Mouse (Mus musculus): Measurements from ENCODE around the gene Dscam.

Dscam gene

DNA sequence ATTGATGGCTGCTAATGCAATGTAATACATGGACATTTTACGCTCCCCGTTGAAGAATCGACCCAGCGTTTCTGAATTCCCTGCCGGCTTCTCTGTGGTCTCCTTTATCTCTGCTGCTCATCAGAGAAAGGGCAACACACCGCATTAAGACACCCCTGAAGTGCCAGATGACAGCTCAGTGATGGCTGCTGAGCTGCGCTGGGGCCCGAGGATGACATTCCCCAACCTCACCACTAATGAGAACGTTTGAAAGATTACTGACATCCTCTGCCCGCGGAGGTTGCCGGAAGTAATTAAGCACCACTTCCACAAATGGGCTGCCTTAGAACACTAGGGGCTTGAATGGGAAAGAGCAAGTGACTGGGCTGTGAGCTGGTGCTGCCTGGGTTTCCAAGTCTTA lies 409.3 kb downstream of the Dscam start:
- no peak for DNase-seq (ENCODE audit: low spot score in 2 of 2)

DNA sequence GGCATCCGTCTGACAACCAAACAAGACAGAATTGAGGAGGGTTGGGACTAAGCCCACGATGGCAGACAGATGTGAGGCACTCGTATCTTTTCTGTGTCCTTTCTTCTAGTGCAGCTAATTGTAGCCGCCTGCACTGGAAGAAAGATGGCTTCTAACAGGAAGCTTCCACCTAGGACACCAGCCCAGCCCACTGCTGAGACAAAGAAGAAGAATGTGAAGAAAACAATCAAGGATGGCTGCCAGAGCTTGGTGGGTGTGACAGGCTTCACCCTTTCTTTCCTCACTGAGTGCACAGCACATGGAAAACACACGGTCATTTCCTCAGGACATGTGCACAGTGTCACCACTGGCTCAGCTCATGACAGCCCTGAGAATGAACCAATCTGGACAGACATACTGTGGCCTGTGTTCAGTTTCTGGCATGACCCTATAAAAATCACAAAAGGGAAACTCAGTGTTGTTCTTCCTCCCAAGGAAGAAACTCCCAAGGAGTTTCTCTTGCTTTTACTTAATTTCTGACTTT lies 411.4 kb downstream of the Dscam start:
- DNase-seq (ENCODE audit: low spot score in 2 of 2), result no peak

DNA sequence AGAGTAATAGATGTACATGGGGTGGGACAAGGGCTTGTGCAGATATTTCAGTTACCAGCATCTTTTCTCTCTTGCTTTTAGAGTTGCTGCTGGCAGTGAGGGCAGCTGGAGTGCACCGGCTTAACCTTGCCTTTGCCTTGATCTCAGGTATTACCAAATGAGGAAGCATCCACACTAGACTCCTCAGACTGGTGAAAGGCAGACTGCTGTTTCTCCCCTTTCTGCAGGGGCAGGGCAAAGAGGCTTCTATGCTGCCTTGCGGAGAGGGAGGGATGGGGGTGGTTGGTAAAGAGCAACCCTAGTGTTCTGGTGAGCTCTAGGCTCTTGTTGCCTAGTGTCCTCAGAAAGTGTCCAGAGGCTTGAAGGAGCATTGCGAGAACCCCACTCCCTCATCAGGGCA lies 412.2 kb downstream of the Dscam start:
- no peak for DNase-seq (ENCODE audit: low spot score in 2 of 2)

GRCm38 (mm10) chr16:96757588-96758313 lies 412.8 kb downstream of the Dscam start:
- DNase-seq (ENCODE audit: low spot score in 2 of 2), result no peak

DNA sequence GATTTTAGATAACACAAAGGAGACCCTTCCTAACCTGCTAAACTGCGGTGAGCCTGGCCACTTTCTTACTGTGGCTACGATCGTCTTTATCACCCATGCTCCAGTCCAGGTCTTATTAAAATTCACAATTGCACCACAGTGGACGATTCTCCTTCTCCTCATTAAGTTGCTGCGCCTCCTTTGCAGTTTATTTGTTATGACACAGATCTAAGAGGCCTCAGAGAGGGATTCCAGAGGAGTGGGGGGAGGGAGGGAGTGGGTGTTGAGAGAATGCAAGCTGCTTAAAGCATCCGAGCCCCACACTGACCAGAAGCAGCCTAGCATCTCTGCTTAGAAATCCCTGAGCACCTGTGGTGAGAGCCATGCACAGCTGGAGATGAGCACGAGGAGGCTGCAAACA lies 413.6 kb downstream of the Dscam start:
- DNase-seq (ENCODE audit: low spot score in 2 of 2), result no peak

GRCm38 (mm10) chr16:96754971-96755504 lies 415.5 kb downstream of the Dscam start:
- no peak for DNase-seq (ENCODE audit: low spot score in 2 of 2)

- DNase-seq (ENCODE audit: low spot score in 2 of 2), result no peak
Observed at GRCm38 (mm10) chr16:96754381-96754780, 416.2 kb downstream of the Dscam start.

GRCm38 (mm10) chr16:96753781-96754173 lies 416.8 kb downstream of the Dscam start:
- no peak for DNase-seq (ENCODE audit: low spot score in 2 of 2)

- no peak for DNase-seq (ENCODE audit: low spot score in 2 of 2)
Observed at GRCm38 (mm10) chr16:96753164-96753780, 417.3 kb downstream of the Dscam start.

DNA sequence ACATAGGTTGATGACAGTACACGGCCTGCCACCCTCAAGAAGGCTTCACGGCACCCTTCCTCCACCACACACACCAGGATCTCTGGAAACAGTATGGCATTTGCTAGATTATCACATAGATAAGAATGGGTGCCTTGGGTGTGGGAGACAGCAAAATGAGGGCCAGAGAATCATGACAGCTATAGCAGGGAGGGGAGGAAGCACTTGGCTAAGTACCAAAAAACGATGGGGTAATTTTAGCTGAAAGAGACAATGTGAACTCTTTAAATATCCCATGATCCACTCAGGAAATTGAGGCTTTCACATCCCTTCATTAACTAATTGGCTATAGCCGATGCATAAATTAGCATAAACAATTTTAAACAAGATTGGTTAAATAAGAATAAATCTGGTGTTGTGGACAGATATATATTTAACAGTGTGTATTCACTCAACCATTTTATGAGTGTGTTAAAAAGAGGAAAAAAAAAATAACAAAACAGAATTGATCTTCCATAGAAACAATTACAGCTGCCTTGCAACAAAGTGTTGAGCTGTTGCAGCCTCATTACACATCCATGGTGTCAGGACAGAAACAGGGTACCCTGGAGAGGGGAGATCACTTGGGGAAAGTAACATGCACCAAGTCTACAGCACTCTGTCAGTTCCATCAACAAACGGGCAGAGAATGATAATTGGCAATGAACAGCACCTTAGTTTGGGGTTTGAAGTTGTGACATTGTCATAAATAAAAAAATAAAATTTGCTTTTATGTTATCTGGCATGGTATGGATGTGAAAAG lies 427.9 kb downstream of the Dscam start:
- no peak for DNase-seq (ENCODE audit: low spot score in 2 of 2)

DNA sequence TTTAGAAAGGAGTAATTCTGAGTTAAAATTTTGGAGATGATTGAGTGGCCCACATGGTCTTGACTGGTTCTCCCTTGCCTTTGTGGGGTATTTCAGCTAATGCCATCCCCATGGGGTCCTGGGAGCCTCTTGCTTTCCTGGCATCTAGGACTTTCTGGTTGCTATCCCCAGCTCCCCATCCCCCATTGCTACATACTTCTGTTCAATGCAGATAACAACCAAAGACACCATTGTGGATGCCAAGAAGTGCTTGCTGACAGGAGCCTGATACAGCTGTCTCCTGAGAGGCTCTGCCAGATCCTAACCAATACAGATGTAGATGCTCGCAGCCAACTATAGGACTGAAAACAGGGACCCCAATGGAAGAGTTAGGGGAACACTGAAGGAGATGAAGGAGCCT lies 429.2 kb downstream of the Dscam start:
- DNase-seq (ENCODE audit: low spot score in 2 of 2), result no peak

DNA sequence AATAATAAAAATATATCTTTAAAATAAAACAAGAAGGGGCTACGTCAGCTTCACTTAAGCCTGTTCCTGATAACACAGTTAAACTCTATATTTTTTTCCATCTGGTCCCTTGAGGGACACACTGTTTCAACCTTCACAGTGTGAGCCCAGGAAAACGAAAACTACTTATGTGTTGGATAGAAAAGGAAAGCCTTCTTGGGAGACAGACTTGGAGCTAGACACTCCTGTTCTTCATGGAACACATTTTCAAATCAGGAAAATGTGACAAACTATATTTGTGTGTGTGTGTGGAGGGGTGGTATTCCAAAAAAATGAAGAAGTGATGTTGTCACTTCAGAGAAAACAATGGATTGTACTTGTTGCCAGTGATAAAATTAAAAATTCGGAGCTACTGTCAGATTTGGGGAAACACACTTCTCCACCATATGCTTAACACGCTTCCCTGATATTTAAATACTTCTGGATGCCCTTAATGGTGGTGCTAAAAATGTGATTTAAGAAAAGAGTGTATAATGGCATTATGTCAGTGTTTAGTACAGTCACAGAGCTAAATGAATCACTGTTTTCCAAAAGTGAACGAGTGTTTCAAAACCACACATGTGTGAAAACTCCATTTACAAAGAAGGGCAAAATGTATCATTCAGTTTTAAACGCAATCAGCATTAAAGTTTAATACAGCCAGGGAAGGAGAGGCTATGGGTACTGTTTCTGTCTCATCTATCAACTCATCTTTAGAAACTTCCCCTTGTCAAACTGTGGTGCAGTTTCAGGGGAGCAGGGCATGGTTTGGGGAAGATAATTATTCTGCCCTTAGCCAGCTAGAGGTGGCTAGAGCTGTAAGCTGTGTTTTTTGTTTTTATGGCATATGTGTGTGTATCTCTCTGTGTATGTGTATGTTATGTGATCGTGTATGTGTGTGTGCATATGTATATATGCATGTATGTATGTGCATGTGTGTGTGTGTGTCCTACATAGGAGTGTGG lies 430.2 kb downstream of the Dscam start:
- DNase-seq (ENCODE audit: low spot score in 2 of 2), result no peak

DNA sequence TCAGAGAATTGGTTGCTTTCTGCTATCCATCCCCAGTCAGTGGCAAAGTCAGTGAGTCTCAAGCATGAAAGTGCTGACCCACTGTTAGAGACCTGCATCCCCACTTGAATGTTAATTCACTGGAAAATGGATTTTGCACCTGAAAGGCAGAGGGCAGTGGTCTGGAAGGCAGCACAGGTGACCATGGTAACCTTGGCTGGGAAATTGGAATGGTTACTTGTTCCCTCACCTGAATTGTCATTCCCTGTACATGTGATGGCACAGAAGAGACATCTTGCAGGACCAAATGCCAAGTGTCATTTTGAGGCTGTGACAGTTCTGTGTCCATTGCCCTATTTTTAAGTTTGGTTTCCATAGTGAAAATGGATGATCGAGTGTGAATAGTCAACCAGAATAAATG lies 434.1 kb downstream of the Dscam start:
- DNase-seq (ENCODE audit: low spot score in 2 of 2), result no peak

GRCm38 (mm10) chr16:96730881-96731280 lies 439.7 kb downstream of the Dscam start:
- DNase-seq (ENCODE audit: low spot score in 2 of 2), result no peak

DNA sequence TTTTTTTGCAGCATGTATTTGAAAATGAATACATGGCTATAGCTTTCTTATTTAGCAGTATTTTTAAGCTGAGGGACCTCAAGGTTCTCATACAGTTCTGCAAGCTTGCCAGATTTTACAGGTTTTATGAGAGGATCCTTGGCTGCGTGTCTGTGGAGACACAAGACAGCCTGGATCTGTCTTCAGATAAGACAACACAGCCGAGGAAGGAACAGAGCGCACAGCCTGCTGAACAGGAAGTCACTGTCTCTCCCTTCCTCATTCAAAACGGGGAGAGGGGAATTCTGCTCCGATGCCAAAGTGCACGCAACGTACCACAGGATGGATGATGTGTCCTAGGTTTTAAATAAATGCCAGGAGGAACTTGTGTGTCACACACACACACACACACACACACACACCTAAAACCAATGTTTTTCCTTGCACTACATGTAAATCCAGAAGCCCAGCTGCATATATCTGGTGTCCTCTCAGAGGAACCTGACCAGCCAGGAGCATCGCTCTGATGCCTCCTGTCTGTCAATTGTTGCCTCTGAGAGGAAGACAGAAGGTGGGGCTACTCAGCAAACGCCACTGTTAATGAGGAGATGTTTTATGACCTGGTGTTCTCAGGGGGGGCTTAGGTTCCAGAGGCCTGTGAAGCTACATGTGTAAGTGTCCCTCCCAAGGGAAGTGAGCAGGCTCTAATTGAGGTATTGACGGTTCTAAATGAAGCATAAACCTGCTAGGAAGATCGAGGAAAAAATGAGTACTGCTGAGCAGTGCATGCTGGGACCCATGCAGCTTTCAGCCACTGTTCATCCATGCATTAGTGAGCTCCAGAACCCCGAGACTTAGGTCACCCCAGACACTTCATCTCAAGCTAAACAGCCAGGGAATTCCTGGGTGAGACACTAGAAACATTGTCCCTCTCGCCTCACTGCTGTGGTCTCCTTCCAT lies 442.4 kb downstream of the Dscam start:
- no peak for DNase-seq (ENCODE audit: low spot score in 2 of 2)

DNA sequence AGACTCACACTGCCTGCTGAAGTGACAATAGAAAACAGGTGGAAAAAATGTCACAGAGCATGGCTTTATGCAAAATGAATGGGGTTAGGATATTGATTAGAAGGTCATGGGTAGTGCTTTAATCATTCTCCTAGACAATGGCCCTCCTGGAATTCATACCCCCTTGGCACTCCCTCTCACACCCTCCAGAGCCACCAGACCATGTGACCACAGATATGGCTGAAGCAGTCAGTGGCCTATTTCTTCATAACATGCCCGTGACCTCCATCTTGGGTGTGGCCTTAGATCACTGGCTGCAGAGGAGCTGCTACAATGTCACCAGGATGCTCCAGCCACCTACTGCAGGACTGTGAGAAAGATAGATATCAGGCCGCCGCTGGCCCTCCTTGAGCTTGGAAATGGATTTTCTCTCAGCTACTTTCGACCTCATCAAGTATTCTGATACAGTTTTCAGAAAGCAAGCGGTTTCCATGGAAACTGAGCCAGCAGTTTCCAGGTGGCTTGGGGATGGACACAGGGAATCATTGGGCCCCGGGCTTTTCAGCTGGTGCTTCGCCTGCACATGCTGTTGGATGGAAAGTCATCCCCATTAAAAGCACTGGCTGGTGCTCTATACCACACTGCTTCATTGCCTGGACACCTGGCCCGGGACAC lies 445.4 kb downstream of the Dscam start:
- DNase-seq (ENCODE audit: low spot score in 2 of 2), result no peak

- DNase-seq (ENCODE audit: low spot score in 2 of 2), result no peak
Observed at GRCm38 (mm10) chr16:96724591-96724990, 446.0 kb downstream of the Dscam start.

GRCm38 (mm10) chr16:96724123-96724522 lies 446.4 kb downstream of the Dscam start:
- DNase-seq (ENCODE audit: low spot score in 2 of 2), result no peak

- DNase-seq (ENCODE audit: low spot score in 2 of 2), result no peak
Observed at GRCm38 (mm10) chr16:96723066-96723669, 447.4 kb downstream of the Dscam start.
